Mouse (Mus musculus) myocyte (in vitro differentiated cells): ENCODE measurements around the gene Ndufa11. TPM values are rescaled to one million over a fixed set of nuclear protein-coding genes. Genes with fewer than 3 reads are reported as not detected.

Experiments
- H3K27me3 ChIP-seq: one replicate; pipeline ENCODE4 v1.6.1; 2011; ENCODE audit not compliant: control insufficient read depth, insufficient read depth, insufficient read length
- H3K36me3 ChIP-seq: one replicate; pipeline ENCODE4 v1.6.1; 2011; ENCODE audit not compliant: control insufficient read depth, insufficient read depth
- H3K4me2 ChIP-seq: one replicate; pipeline ENCODE4 v1.6.1; 2011; ENCODE audit warnings: low read depth, control low read depth
- H3K4me3 ChIP-seq: one replicate; pipeline ENCODE4 v1.5.1; 2011; ENCODE audit warnings: mild to moderate bottlenecking, control low read depth, moderate library complexity
- H3K79me2 ChIP-seq: one replicate; pipeline ENCODE4 v1.6.1; 2011; ENCODE audit not compliant: control insufficient read depth, insufficient read depth
- H3ac ChIP-seq: one replicate; pipeline ENCODE4 v1.6.1; 2011; ENCODE audit not compliant: control insufficient read depth, insufficient read length
- CEBPB ChIP-seq: IDR thresholded peaks from 2 replicates; pipeline ENCODE4 v1.6.1; 2011; ENCODE audit warnings: mild to moderate bottlenecking, moderate library complexity; ENCODE audit not compliant: poor library complexity, insufficient read depth, severe bottlenecking
- E2F4 ChIP-seq: IDR thresholded peaks from one replicate; pipeline ENCODE4 v1.6.1; 2011; ENCODE audit warnings: mild to moderate bottlenecking, control low read depth, moderate library complexity; ENCODE audit not compliant: insufficient read depth
- MAX ChIP-seq: IDR thresholded peaks from one replicate; pipeline ENCODE4 v1.6.1; 2011; ENCODE audit warnings: low read depth, mild to moderate bottlenecking, control low read depth
- MYOD1 ChIP-seq, 3 experiments: IDR thresholded peaks; one replicate each; pipeline ENCODE4 v1.6.1; 2011; ENCODE audit warnings: control low read depth in 2 of 3, low read depth in 2 of 3, mild to moderate bottlenecking in 2 of 3, moderate library complexity in 1 of 3; ENCODE audit not compliant: insufficient read length in 2 of 3, control insufficient read depth in 1 of 3
- MYOG ChIP-seq, 3 experiments: IDR thresholded peaks; one replicate each; pipeline ENCODE4 v1.6.1; 2011; ENCODE audit warnings: control low read depth in 2 of 3, low read depth in 2 of 3, mild to moderate bottlenecking in 2 of 3; ENCODE audit not compliant: insufficient read length in 2 of 3, control insufficient read depth in 1 of 3, insufficient read depth in 1 of 3
- POLR2A ChIP-seq: IDR thresholded peaks from one replicate; pipeline ENCODE4 v1.6.1; 2011; ENCODE audit warnings: low read depth, mild to moderate bottlenecking, control low read depth, moderate library complexity; ENCODE audit not compliant: insufficient read length
- POLR2AphosphoS2 ChIP-seq: IDR thresholded peaks from one replicate; pipeline ENCODE4 v1.6.1; 2011; ENCODE audit warnings: low read depth, control low read depth; ENCODE audit not compliant: insufficient read length
- REST ChIP-seq: IDR thresholded peaks from one replicate; pipeline ENCODE4 v1.6.1; 2011; ENCODE audit warnings: mild to moderate bottlenecking, control low read depth, moderate library complexity; ENCODE audit not compliant: insufficient read depth, insufficient read length
- SRF ChIP-seq: IDR thresholded peaks from one replicate; pipeline ENCODE4 v1.6.1; 2011; ENCODE audit warnings: low read depth; ENCODE audit not compliant: control insufficient read depth, insufficient read length
- TCF12 ChIP-seq: IDR thresholded peaks from one replicate; pipeline ENCODE4 v1.6.1; 2011; ENCODE audit warnings: mild to moderate bottlenecking, control low read depth; ENCODE audit not compliant: poor library complexity, insufficient read depth, severe bottlenecking
- TCF3 ChIP-seq: IDR thresholded peaks from one replicate; pipeline ENCODE4 v1.6.1; 2011; ENCODE audit warnings: low read depth, control low read depth; ENCODE audit not compliant: insufficient read length
- USF1 ChIP-seq: IDR thresholded peaks from one replicate; pipeline ENCODE4 v1.6.1; 2011; ENCODE audit warnings: low read depth, mild to moderate bottlenecking, control low read depth, moderate library complexity
- polyA plus RNA-seq: library from polyadenylated mRNA; unstranded; fragments of >200 nt; fragmentation: generic; extraction: Trizol; gene quantifications from one replicate; pipeline ENCODE4 v1.2.1, GENCODE M21; 2012; ENCODE audit warnings: missing spikeins

The Ndufa11 gene
- polyA plus RNA-seq, 1 experiment = 469 TPM

- Histone ChIP-seq H3K79me2 (no peaks in the 10 kb centered on the region), H3K4me3 (no peak overlapping the region), H3ac (no peak overlapping the region), H3K4me2 (no peak overlapping the region), H3K27me3 (peaks cover 32% of the 10 kb centered on the region), H3K36me3 (no peaks in the 10 kb centered on the region)
- TF ChIP-seq POLR2AphosphoS2 (no peak), MYOG (IDR thresholded peaks at IDR 0.05; ENCODE audit: control insufficient read depth in 1 of 3, insufficient read depth in 1 of 3, insufficient read length in 2 of 3, low read depth in 2 of 3) (no peak), POLR2A (no peak), MYOD1 (IDR thresholded peaks at IDR 0.05; ENCODE audit: control insufficient read depth in 1 of 3, insufficient read length in 2 of 3, low read depth in 2 of 3) (no peak)
These were observed 41.7 kb downstream of the Ndufa11 start for GRCm38 (mm10) chr17:56759261-56759660.

GRCm38 (mm10) chr17:56761077-56761476 is 43.5 kb downstream of the Ndufa11 start:
- Histone ChIP-seq H3K4me2 (no peak overlapping the region), H3K4me3 (no peak overlapping the region), H3K27me3 (peaks cover 16% of the 10 kb centered on the region), H3K36me3 (no peaks in the 10 kb centered on the region), H3K79me2 (no peaks in the 10 kb centered on the region), H3ac (no peak overlapping the region)
- TF ChIP-seq POLR2A (no peak), TCF12 (no peak), MYOG (IDR thresholded peaks at IDR 0.05; ENCODE audit: control insufficient read depth in 1 of 3, insufficient read depth in 1 of 3, insufficient read length in 2 of 3, low read depth in 2 of 3) (no peak), REST (no peak), CEBPB (no peak), TCF3 (no peak), E2F4 (no peak), MYOD1 (IDR thresholded peaks at IDR 0.05; ENCODE audit: control insufficient read depth in 1 of 3, insufficient read length in 2 of 3, low read depth in 2 of 3) (no peak), POLR2AphosphoS2 (no peak), SRF (no peak), MAX (no peak), USF1 (no peak)

- H3K79me2 ChIP-seq = no peaks in the 10 kb centered on the region
- H3ac ChIP-seq = no peak overlapping the region
- H3K27me3 ChIP-seq = peaks cover 7% of the 10 kb centered on the region
- H3K4me2 ChIP-seq = peak overlapping the region; percentile 86
- TF ChIP-seq SRF (no peak), MYOD1 (IDR thresholded peaks at IDR 0.05; ENCODE audit: control insufficient read depth in 1 of 3, insufficient read length in 2 of 3, low read depth in 2 of 3) (peak in 2 of 3 experiments; percentile 56 to 77), E2F4 (no peak), TCF12 (no peak), POLR2AphosphoS2 (peak; percentile 57), USF1 (no peak), POLR2A (peak; percentile 51), TCF3 (no peak), CEBPB (no peak), MAX (no peak), REST (no peak), MYOG (IDR thresholded peaks at IDR 0.05; ENCODE audit: control insufficient read depth in 1 of 3, insufficient read depth in 1 of 3, insufficient read length in 2 of 3, low read depth in 2 of 3) (peak in 2 of 3 experiments; percentile 71 to 81)
- no peaks in the 10 kb centered on the region for H3K36me3 ChIP-seq
- peak overlapping the region; percentile 19 for H3K4me3 ChIP-seq
These were observed 44.4 kb downstream of the Ndufa11 start for GRCm38 (mm10) chr17:56761991-56762410.

- H3K4me3 ChIP-seq = peak overlapping the region; percentile 19
- no peak overlapping the region for H3K4me2 ChIP-seq
- no peaks in the 10 kb centered on the region for H3K27me3 ChIP-seq
- H3K79me2 ChIP-seq = no peaks in the 10 kb centered on the region
- TF ChIP-seq CEBPB = no peak
- TF ChIP-seq TCF12 = no peak
- TF ChIP-seq REST = no peak
- TF ChIP-seq MYOG (IDR thresholded peaks at IDR 0.05; ENCODE audit: control insufficient read depth in 1 of 3, insufficient read depth in 1 of 3, insufficient read length in 2 of 3, low read depth in 2 of 3) = no peak
- TF ChIP-seq MAX = no peak
- TF ChIP-seq POLR2AphosphoS2 = no peak
- no peak for TF ChIP-seq E2F4
- no peak for TF ChIP-seq USF1
- no peaks in the 10 kb centered on the region for H3K36me3 ChIP-seq
- H3ac ChIP-seq = no peak overlapping the region
These were observed 45.5 kb downstream of the Ndufa11 start for GRCm38 (mm10) chr17:56762769-56763731.
